Mouse (Mus musculus): ENCODE data around the gene Sec23b. TPM values are rescaled to one million over a fixed set of nuclear protein-coding genes. Genes with fewer than 3 reads are reported as not detected.
"Not testable (repeated sequence)": the region's sequence is repeated elsewhere in the genome, so short reads cannot be mapped to it uniquely, and the experiment has no call there.

Gene Sec23b
- polyA plus RNA-seq, 1 experiment from 2014 or later: 93.5 TPM

GRCm38 (mm10) chr2:144544630-144545029 is 11.4 kb upstream of the Sec23b start:
- H3K27me3 ChIP-seq (ENCODE audit: control insufficient read depth, insufficient read depth, low read length): no peaks in the 10 kb centered on the region
- no peak overlapping the region for H3K9ac ChIP-seq (ENCODE audit: low read depth, low read length)
- H3K4me3 ChIP-seq (ENCODE audit: low read length): no peak overlapping the region
- WGBS: 64% methylated on average over 6 of the region's 6 CpGs
- 0 out of 2 replicates have a peak overlapping the region, but pooled peaks have one; percentile 8 for H3K4me2 ChIP-seq (replicated peaks; ENCODE audit: low read depth, low read length)
- no peak overlapping the region; the same call in 1 of the 2 replicates for H3K27ac ChIP-seq (ENCODE audit: low read depth, low read length)
- H3K9me3 ChIP-seq (ENCODE audit: control insufficient read depth, low read length): no peaks in the 10 kb centered on the region
- H3K36me3 ChIP-seq (ENCODE audit: control insufficient read depth, insufficient read depth, low read length): peaks cover 63% of the 10 kb centered on the region
- H3K4me1 ChIP-seq (ENCODE audit: control insufficient read depth, insufficient read depth, low read length): 0 out of 2 replicates have a peak, but pooled peaks cover 2% of the 10 kb centered on the region
- peak; percentile 65; the same call in 1 of the 2 replicates for ATAC-seq (ENCODE audit: low FRiP score, low TSS enrichment)

- Histone ChIP-seq H3K4me2 (replicated peaks; ENCODE audit: low read depth, low read length) (no peak overlapping the region), H3K4me1 (ENCODE audit: control insufficient read depth, insufficient read depth, low read length) (peaks cover 5% of the 10 kb centered on the region; the same call in 1 of the 2 replicates), H3K27me3 (ENCODE audit: control insufficient read depth, insufficient read depth, low read length) (no peaks in the 10 kb centered on the region), H3K9ac (ENCODE audit: low read depth, low read length) (no peak overlapping the region), H3K9me3 (ENCODE audit: control insufficient read depth, low read length) (no peaks in the 10 kb centered on the region), H3K27ac (ENCODE audit: low read depth, low read length) (no peak overlapping the region), H3K36me3 (ENCODE audit: control insufficient read depth, insufficient read depth, low read length) (peaks cover 58% of the 10 kb centered on the region), H3K4me3 (ENCODE audit: low read length) (no peak overlapping the region)
- peak; percentile 56; the same call in 1 of the 2 replicates for ATAC-seq (ENCODE audit: low FRiP score, low TSS enrichment)
- 82% methylated on average over 2 of the region's 2 CpGs for WGBS
These were observed 11.0 kb upstream of the Sec23b start for GRCm38 (mm10) chr2:144545061-144545460.

GRCm38 (mm10) chr2:144545481-144545880 is 10.5 kb upstream of the Sec23b start:
- 39% methylated on average over 1 of the region's 1 CpGs for WGBS
- Histone ChIP-seq H3K9ac (ENCODE audit: low read depth, low read length) (no peak overlapping the region), H3K27me3 (ENCODE audit: control insufficient read depth, insufficient read depth, low read length) (no peaks in the 10 kb centered on the region), H3K4me2 (replicated peaks; ENCODE audit: low read depth, low read length) (no peak overlapping the region), H3K9me3 (ENCODE audit: control insufficient read depth, low read length) (no peaks in the 10 kb centered on the region), H3K4me1 (ENCODE audit: control insufficient read depth, insufficient read depth, low read length) (peaks cover 5% of the 10 kb centered on the region; the same call in 1 of the 2 replicates), H3K27ac (ENCODE audit: low read depth, low read length) (peak overlapping the region; percentile 48; the same call in 1 of the 2 replicates), H3K36me3 (ENCODE audit: control insufficient read depth, insufficient read depth, low read length) (peaks cover 54% of the 10 kb centered on the region), H3K4me3 (ENCODE audit: low read length) (no peak overlapping the region)
- no peak for ATAC-seq (ENCODE audit: low FRiP score, low TSS enrichment)

GRCm38 (mm10) chr2:144547559-144547958 is 8.5 kb upstream of the Sec23b start:
- Histone ChIP-seq H3K9ac (ENCODE audit: low read depth, low read length) (no peak overlapping the region), H3K27ac (ENCODE audit: low read depth, low read length) (no peak overlapping the region), H3K4me2 (replicated peaks; ENCODE audit: low read depth, low read length) (no peak overlapping the region), H3K36me3 (ENCODE audit: control insufficient read depth, insufficient read depth, low read length) (peaks cover 38% of the 10 kb centered on the region), H3K27me3 (ENCODE audit: control insufficient read depth, insufficient read depth, low read length) (no peaks in the 10 kb centered on the region), H3K9me3 (ENCODE audit: control insufficient read depth, low read length) (no peaks in the 10 kb centered on the region), H3K4me1 (ENCODE audit: control insufficient read depth, insufficient read depth, low read length) (peaks cover 5% of the 10 kb centered on the region; the same call in 1 of the 2 replicates), H3K4me3 (ENCODE audit: low read length) (no peak overlapping the region)
- no peak for ATAC-seq (ENCODE audit: low FRiP score, low TSS enrichment)
- WGBS: 75% methylated on average over 4 of the region's 4 CpGs

GRCm38 (mm10) chr2:144550529-144550928 is 5.5 kb upstream of the Sec23b start, which contains the start of gene Rbbp9:
Gene Rbbp9 (minus strand): TSS chr2:144550869.
- Histone ChIP-seq H3K9ac (ENCODE audit: low read depth, low read length) (peak within 1 kb of the TSS; percentile 79), H3K4me3 (ENCODE audit: low read length) (peak within 1 kb of the TSS; percentile 70), H3K27ac (ENCODE audit: low read depth, low read length) (peak within 1 kb of the TSS; percentile 63; the same call in 1 of the 2 replicates), H3K4me2 (replicated peaks; ENCODE audit: low read depth, low read length) (peak within 1 kb of the TSS; percentile 50), H3K27me3 (ENCODE audit: control insufficient read depth, insufficient read depth, low read length) (no peaks in the 10 kb centered on the region), H3K9me3 (ENCODE audit: control insufficient read depth, low read length) (no peaks in the 10 kb centered on the region), H3K4me1 (ENCODE audit: control insufficient read depth, insufficient read depth, low read length) (peaks cover 8% of the 10 kb centered on the region; the same call in 1 of the 2 replicates), H3K36me3 (ENCODE audit: control insufficient read depth, insufficient read depth, low read length) (peaks cover 14% of the 10 kb centered on the region; the same call in 1 of the 2 replicates)
- peak; percentile 95 for ATAC-seq (ENCODE audit: low FRiP score, low TSS enrichment)
- WGBS: under 1% methylated on average over 17 of the region's 17 CpGs

- peaks cover 15% of the 10 kb centered on the region for H3K4me1 ChIP-seq (ENCODE audit: control insufficient read depth, insufficient read depth, low read length)
- H3K4me3 ChIP-seq (ENCODE audit: low read length): no peak overlapping the region
- H3K9me3 ChIP-seq (ENCODE audit: control insufficient read depth, low read length): no peaks in the 10 kb centered on the region
- no peaks in the 10 kb centered on the region for H3K36me3 ChIP-seq (ENCODE audit: control insufficient read depth, insufficient read depth, low read length)
- 96% methylated on average over 3 of the region's 3 CpGs for WGBS
- H3K4me2 ChIP-seq (replicated peaks; ENCODE audit: low read depth, low read length): no peak overlapping the region
- H3K9ac ChIP-seq (ENCODE audit: low read depth, low read length): no peak overlapping the region
- ATAC-seq (ENCODE audit: low FRiP score, low TSS enrichment): no peak
- no peaks in the 10 kb centered on the region for H3K27me3 ChIP-seq (ENCODE audit: control insufficient read depth, insufficient read depth, low read length)
- no peak overlapping the region for H3K27ac ChIP-seq (ENCODE audit: low read depth, low read length)
These were observed 2.1 kb upstream of the Sec23b start for GRCm38 (mm10) chr2:144553905-144554304.

- 3% methylated on average over 14 of the region's 14 CpGs for WGBS
- Histone ChIP-seq H3K4me1 (ENCODE audit: control insufficient read depth, insufficient read depth, low read length) (peaks cover 10% of the 10 kb centered on the region), H3K36me3 (ENCODE audit: control insufficient read depth, insufficient read depth, low read length) (peaks cover 6% of the 10 kb centered on the region; the same call in 1 of the 2 replicates), H3K9me3 (ENCODE audit: control insufficient read depth, low read length) (no peaks in the 10 kb centered on the region), H3K9ac (ENCODE audit: low read depth, low read length) (peak overlapping the region; percentile 78), H3K4me2 (replicated peaks; ENCODE audit: low read depth, low read length) (peak overlapping the region; percentile 43), H3K27me3 (ENCODE audit: control insufficient read depth, insufficient read depth, low read length) (no peaks in the 10 kb centered on the region), H3K4me3 (ENCODE audit: low read length) (peak overlapping the region; percentile 85), H3K27ac (ENCODE audit: low read depth, low read length) (peak overlapping the region; percentile 93)
- ATAC-seq (ENCODE audit: low FRiP score, low TSS enrichment): no peak
These were observed 676 bp upstream of the Sec23b start for GRCm38 (mm10) chr2:144555286-144555819.

GRCm38 (mm10) chr2:144588723-144589122 is 32.7 kb downstream of the Sec23b start:
- Histone ChIP-seq H3K36me3 (ENCODE audit: control insufficient read depth, insufficient read depth, low read length) (peaks cover 52% of the 10 kb centered on the region), H3K27me3 (ENCODE audit: control insufficient read depth, insufficient read depth, low read length) (no peaks in the 10 kb centered on the region), H3K9ac (ENCODE audit: low read depth, low read length) (no peak overlapping the region), H3K4me2 (replicated peaks; ENCODE audit: low read depth, low read length) (no peak overlapping the region), H3K4me1 (ENCODE audit: control insufficient read depth, insufficient read depth, low read length) (no peaks in the 10 kb centered on the region), H3K27ac (ENCODE audit: low read depth, low read length) (no peak overlapping the region), H3K9me3 (ENCODE audit: control insufficient read depth, low read length) (no peaks in the 10 kb centered on the region), H3K4me3 (ENCODE audit: low read length) (no peak overlapping the region)
- no peak for ATAC-seq (ENCODE audit: low FRiP score, low TSS enrichment)
- WGBS: 74% methylated on average over 4 of the region's 4 CpGs

- 69% methylated on average over 8 of the region's 8 CpGs for WGBS
- H3K4me1 ChIP-seq (ENCODE audit: control insufficient read depth, insufficient read depth, low read length); ATAC-seq (ENCODE audit: low FRiP score, low TSS enrichment); H3K27ac ChIP-seq (ENCODE audit: low read depth, low read length); H3K9me3 ChIP-seq (ENCODE audit: control insufficient read depth, low read length); H3K4me3 ChIP-seq (ENCODE audit: low read length); H3K9ac ChIP-seq (ENCODE audit: low read depth, low read length); H3K27me3 ChIP-seq (ENCODE audit: control insufficient read depth, insufficient read depth, low read length); H3K4me2 ChIP-seq (replicated peaks; ENCODE audit: low read depth, low read length): not testable (repeated sequence)
- H3K36me3 ChIP-seq (ENCODE audit: control insufficient read depth, insufficient read depth, low read length): peaks cover 16% of the 10 kb centered on the region
These were observed 37.0 kb downstream of the Sec23b start for GRCm38 (mm10) chr2:144593036-144593435.
